Mouse (Mus musculus) E14TG2a.4 (cell line): ENCODE results near the gene Hdac9.

Source experiments
- CTCF ChIP-seq: conservative IDR thresholded peaks from 2 replicates; pipeline ENCODE4 v1.5.1; 2014; ENCODE audit warnings: low read length
- POU5F1 ChIP-seq: IDR thresholded peaks from 2 replicates; pipeline ENCODE4 v1.6.1; 2014; ENCODE audit warnings: low read length, borderline replicate concordance

GRCm38 (mm10) chr12:34440930-34441329 lies 476.0 kb downstream of the Hdac9 start:
- TF ChIP-seq CTCF: no peak
- TF ChIP-seq POU5F1: no peak
